Mouse (Mus musculus): ENCODE results near the gene Entpd2. TPM values are rescaled to one million over a fixed set of nuclear protein-coding genes. Genes with fewer than 3 reads are reported as not detected.

The Entpd2 gene
- polyA plus RNA-seq, 1 experiment from 2014 or later = 12.1 TPM

DNA sequence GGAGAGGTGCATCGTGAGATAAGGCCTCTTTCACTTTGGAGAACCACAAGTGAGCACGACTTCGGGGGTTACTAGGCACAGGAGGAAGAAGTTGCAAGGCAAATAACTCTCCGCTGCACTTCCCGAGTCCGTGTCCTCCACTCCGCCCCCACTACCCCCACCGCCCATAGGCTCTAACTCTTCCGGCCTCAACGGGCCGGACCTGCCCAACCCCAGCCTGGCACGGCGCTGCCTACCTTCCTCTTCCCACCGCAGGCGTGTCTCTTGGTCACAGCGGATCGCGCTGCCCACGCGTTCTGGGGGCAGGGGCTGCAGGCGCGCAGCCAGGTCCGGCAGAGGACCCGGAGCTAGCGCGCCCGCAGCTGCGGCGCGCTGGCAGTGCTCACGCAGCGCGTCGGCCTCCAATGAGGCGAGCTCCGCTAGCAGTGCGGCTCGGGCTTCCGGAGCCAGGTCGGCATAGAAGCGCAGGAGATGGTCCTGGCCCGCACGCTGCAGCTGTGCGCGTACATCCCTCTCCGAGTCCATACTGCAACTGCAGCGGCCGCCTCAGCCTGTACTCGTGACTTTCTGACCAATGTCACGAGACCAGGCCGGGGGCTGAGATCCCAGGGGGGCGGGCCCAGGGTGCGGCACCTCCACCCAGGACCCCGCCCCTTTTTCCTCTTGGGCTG, 30.4 kb upstream of the Entpd2 start, which contains the start of gene Uap1l1:
Uap1l1 (minus strand) TSS at position 592 of the 671 bp plus-strand sequence.
- under 1% methylated on average over 54 of the region's 54 CpGs for WGBS
- peak within 1 kb of the TSS; percentile 75 for H3K27ac ChIP-seq
- peak; percentile 85 for ATAC-seq
- H3K9me3 ChIP-seq = no peaks in the 10 kb centered on the region
- no peaks in the 10 kb centered on the region for H3K27me3 ChIP-seq (replicated peaks)
- peak within 1 kb of the TSS; percentile 95 for H3K4me2 ChIP-seq (replicated peaks)
- H3K4me1 ChIP-seq (replicated peaks) = peaks cover 13% of the 10 kb centered on the region
- no peaks in the 10 kb centered on the region for H3K36me3 ChIP-seq
- peak within 1 kb of the TSS; percentile 68 for H3K4me3 ChIP-seq (replicated peaks)
- peak within 1 kb of the TSS; percentile 70 for H3K9ac ChIP-seq

DNA sequence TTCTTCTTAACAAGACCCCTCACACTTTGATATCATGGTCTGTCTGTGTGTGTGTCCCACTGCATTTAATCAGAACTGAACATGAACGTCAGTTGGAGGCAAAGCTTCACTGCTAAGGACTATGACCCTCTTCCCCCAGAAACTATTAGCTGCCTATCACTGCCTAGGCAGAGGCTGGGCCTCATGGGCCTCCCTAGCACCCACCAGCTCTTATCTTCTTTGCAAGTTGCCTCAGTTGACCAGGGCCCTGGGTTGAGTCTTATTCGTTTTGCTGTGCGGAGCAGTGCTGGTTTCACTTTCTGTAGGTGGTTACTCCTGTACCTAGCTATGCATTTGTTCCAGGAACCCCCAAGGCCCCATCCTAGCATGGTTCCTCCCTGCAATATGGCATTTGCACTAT, 25.7 kb upstream of the Entpd2 start:
- Histone ChIP-seq H3K27me3 (replicated peaks) (no peaks in the 10 kb centered on the region), H3K9me3 (no peaks in the 10 kb centered on the region), H3K36me3 (no peaks in the 10 kb centered on the region), H3K4me3 (replicated peaks) (no peak overlapping the region), H3K27ac (no peak overlapping the region), H3K9ac (no peak overlapping the region), H3K4me2 (replicated peaks) (0 out of 2 replicates have a peak overlapping the region, but pooled peaks have one; percentile 14), H3K4me1 (replicated peaks) (peaks cover 30% of the 10 kb centered on the region)
- ATAC-seq = no peak
- 65% methylated on average over 3 of the region's 3 CpGs for WGBS

DNA sequence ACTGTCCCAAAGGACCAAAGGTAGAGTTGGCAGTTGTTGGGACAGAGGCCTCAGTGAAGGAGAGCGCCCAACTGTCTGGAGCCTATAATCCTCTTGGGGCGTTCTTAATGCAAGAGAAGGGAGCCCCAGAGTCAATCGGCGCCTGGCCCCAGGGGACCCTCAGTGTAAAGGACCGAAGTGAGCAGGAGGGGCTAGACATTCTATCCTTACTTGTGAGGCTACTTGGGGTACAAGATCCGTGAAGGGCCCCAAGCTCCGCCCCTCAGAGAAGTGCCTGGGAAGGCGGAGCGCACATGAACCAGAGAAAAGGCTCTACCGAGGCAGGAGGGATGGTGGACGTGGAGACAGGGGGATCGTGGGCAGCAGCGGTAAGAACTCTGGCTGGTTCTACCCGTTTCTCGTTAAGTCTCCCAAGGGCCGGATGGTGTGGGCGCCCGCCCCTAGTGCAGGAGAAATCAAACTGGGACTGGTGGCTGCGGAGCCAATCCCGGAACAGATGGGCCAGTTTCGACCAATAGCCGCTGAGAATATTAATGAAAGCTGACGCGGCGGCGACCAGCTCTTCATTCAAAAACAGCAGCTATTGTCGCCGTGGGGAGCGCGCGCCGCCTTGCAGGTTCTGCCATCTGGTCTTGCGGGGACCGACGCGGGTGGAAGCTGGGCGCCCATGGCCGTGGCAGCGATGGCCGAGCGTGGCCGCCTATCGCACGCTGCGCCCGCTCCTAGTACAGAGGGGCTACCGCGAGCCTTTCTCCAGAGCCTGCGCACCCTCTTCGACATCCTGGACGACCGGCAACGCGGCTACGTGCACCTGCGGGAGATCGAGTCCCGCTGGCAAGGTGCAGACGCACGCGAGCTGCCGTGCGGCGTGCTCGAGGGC, 23.7 kb upstream of the Entpd2 start, which contains the start of gene Sapcd2:
Sapcd2 (plus strand) TSS at position 558 of the 880 bp plus-strand sequence.
- H3K36me3 ChIP-seq = no peaks in the 10 kb centered on the region
- H3K9me3 ChIP-seq = no peaks in the 10 kb centered on the region
- peak within 1 kb of the TSS; percentile 96 for H3K4me2 ChIP-seq (replicated peaks)
- ATAC-seq = peak; percentile 91
- under 1% methylated on average over 65 of the region's 65 CpGs for whole genome bisulfite sequencing
- peak within 1 kb of the TSS; percentile 89 for H3K27ac ChIP-seq
- peaks cover 30% of the 10 kb centered on the region for H3K4me1 ChIP-seq (replicated peaks)
- no peaks in the 10 kb centered on the region for H3K27me3 ChIP-seq (replicated peaks)
- H3K4me3 ChIP-seq (replicated peaks) = peak within 1 kb of the TSS; percentile 80
- H3K9ac ChIP-seq = peak within 1 kb of the TSS; percentile 73

- no peaks in the 10 kb centered on the region for H3K27me3 ChIP-seq (replicated peaks)
- H3K36me3 ChIP-seq = peaks cover 6% of the 10 kb centered on the region
- no peaks in the 10 kb centered on the region for H3K9me3 ChIP-seq
- peak overlapping the region; percentile 73 for H3K9ac ChIP-seq
- H3K4me1 ChIP-seq (replicated peaks) = peaks cover 30% of the 10 kb centered on the region
- WGBS = 3% methylated on average over 42 of the region's 42 CpGs
- H3K4me2 ChIP-seq (replicated peaks) = peak overlapping the region; percentile 96
- H3K27ac ChIP-seq = peak overlapping the region; percentile 78
- H3K4me3 ChIP-seq (replicated peaks) = peak overlapping the region; percentile 80
- peak; percentile 26 for ATAC-seq
Measured at GRCm38 (mm10) chr2:25372644-25373391, 22.9 kb upstream of the Entpd2 start.

GRCm38 (mm10) chr2:25373431-25373830, 22.2 kb upstream of the Entpd2 start:
- Histone ChIP-seq H3K9ac (peak overlapping the region; percentile 73), H3K9me3 (no peaks in the 10 kb centered on the region), H3K4me2 (replicated peaks) (peak overlapping the region; percentile 96), H3K4me3 (replicated peaks) (peak overlapping the region; percentile 80), H3K4me1 (replicated peaks) (peaks cover 30% of the 10 kb centered on the region), H3K36me3 (peaks cover 11% of the 10 kb centered on the region), H3K27ac (no peak overlapping the region), H3K27me3 (replicated peaks) (no peaks in the 10 kb centered on the region)
- ATAC-seq = no peak
- WGBS = 50% methylated on average over 2 of the region's 2 CpGs

DNA sequence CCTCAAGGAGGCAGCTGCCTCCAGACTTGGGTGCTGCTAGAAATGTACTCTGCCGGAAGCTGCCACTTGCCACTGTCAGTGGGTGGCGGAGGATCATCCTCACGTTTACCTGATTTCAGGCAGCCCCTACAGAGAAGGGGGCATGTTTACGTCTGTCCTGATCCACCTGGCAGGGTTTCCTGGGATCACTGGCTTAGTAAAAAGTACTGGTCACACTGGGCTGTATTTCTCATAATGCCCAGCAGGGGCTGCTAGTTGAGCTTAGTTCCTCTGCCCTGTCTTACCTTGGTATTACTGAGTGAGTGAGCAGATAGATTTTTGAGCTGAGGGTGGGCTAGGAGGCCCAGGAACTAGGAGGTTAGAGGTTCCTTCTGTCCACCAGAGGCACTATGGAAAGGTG, 19.1 kb upstream of the Entpd2 start:
- Histone ChIP-seq H3K4me1 (replicated peaks) (peaks cover 26% of the 10 kb centered on the region), H3K27ac (no peak overlapping the region), H3K4me2 (replicated peaks) (no peak overlapping the region), H3K27me3 (replicated peaks) (no peaks in the 10 kb centered on the region), H3K9me3 (no peaks in the 10 kb centered on the region), H3K9ac (no peak overlapping the region), H3K4me3 (replicated peaks) (no peak overlapping the region), H3K36me3 (peaks cover 11% of the 10 kb centered on the region)
- WGBS = 54% methylated on average over 4 of the region's 4 CpGs
- no peak for ATAC-seq

DNA sequence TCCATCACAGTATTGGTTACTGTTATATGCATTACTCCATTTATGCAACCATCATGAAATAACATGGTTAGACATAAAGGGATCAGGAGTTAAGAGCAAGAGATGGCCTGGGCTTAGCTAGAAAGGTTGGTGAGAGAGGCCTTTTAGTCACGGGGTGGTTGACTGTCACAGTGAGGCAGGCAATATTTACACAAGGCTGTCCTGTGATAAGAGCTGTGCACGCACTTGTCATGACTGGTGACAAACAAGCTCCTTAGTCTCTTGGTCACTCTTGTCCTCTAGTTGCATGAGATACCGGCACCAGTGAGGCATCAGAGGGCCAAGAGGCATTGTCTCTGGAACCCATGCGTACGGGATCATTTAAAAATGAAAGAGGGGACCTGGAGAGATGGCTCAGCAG, 11.2 kb upstream of the Entpd2 start:
- Histone ChIP-seq H3K9me3 (no peaks in the 10 kb centered on the region), H3K4me1 (replicated peaks) (no peaks in the 10 kb centered on the region), H3K4me2 (replicated peaks) (no peak overlapping the region), H3K36me3 (no peaks in the 10 kb centered on the region), H3K27me3 (replicated peaks) (no peaks in the 10 kb centered on the region), H3K4me3 (replicated peaks) (no peak overlapping the region), H3K9ac (no peak overlapping the region), H3K27ac (no peak overlapping the region)
- 59% methylated on average over 5 of the region's 5 CpGs for WGBS
- ATAC-seq = peak; percentile 41; the same call in 1 of the 2 replicates

DNA sequence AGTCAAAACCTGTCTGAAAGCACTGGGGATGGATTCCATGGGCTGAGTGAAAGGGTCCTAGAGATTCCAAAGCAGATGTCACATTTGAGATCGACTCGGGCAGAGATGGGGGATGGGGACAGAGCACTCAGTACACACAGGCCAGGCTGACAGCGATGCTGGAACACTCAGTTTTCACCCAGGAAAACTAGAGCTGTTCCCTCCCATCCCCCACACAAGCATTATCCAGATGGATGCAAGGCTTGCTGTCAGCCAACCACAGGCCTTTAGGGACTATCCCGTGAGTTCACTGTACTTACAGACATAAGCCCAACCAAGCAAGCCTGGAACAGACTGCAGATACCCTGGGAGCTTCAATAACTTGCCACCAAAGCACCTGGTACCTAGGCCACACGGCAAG, 4.4 kb upstream of the Entpd2 start:
- H3K4me1 ChIP-seq (replicated peaks) = peaks cover 16% of the 10 kb centered on the region
- no peak overlapping the region for H3K27ac ChIP-seq
- no peak overlapping the region for H3K9ac ChIP-seq
- no peak overlapping the region for H3K4me2 ChIP-seq (replicated peaks)
- no peak overlapping the region for H3K4me3 ChIP-seq (replicated peaks)
- no peak for ATAC-seq
- WGBS = 64% methylated on average over 5 of the region's 5 CpGs
- H3K9me3 ChIP-seq = no peaks in the 10 kb centered on the region
- H3K27me3 ChIP-seq (replicated peaks) = peaks cover 6% of the 10 kb centered on the region
- H3K36me3 ChIP-seq = no peaks in the 10 kb centered on the region

DNA sequence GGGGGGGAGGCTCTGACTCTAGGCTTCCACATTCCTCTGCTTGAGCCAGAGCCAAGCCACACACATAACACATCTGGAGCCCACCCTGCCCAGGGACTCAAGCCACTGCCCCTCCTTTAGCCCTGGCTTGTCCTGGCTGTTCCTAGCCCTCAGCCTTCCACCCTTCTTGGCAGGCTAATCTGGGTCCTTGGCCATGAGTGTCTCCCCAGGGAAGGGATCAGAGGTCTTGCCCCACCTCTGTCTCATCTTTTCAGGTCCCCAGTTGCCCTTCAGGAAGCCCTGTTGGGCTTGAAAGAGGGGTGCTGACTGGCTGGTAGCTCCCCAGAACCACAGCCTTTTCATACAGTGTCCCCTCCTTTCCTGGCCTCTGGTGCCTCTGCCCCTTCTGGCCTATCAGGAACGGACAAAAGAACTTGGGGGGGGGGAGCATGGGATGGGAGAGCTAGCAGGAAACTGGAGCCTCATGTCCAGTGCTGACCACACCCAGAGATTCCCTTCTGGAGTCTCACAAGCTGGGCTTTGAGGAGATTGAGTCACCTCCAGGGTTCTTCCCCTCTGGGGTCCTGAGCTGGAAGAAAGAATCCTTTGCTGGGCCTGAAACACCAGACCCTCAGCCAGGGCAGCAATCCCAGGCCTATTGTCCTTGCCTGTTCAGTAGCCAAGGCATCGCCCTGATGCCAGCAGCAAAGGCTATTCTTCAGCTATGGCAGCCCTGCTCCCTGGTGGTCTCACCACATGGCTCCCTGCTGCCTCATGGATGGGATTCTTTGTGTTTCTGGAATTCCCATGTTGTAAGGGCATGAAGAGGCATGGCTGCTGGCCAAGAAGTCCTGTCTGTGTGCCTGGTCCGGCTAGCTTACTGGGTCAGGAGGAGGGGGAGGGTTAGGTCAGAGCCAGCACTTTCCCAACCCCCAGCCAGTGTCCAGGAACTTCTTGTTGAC, 1.1 kb upstream of the Entpd2 start:
- Histone ChIP-seq H3K9ac (peak overlapping the region; percentile 17; the same call in 1 of the 2 replicates), H3K36me3 (no peaks in the 10 kb centered on the region), H3K4me3 (replicated peaks) (no peak overlapping the region), H3K4me1 (replicated peaks) (peaks cover 16% of the 10 kb centered on the region), H3K9me3 (no peaks in the 10 kb centered on the region), H3K4me2 (replicated peaks) (no peak overlapping the region), H3K27me3 (replicated peaks) (peaks cover 35% of the 10 kb centered on the region), H3K27ac (0 out of 2 replicates have a peak overlapping the region, but pooled peaks have one; percentile 10)
- WGBS = 38% methylated on average over 3 of the region's 3 CpGs
- ATAC-seq = no peak

DNA sequence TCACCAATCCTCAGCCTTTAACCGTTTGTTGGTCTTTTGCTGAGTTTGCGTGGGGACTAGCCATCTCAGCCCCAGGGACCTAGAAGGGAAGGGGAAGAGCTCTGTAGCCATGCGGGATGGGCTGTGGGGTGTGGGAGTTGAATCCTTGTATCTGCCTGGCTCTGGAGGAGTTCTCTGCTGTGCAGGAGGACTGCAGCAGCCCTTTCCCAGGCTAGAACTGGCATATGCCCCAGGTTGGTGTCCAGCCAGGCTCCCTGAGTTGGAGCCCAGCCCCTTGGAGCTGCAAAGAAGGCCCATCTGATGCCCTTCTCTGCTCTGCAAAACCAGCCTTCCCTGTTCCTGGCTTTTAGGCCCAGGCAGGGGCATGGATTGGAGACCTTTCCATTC, 916 bp downstream of the Entpd2 start:
- H3K4me1 ChIP-seq (replicated peaks) = peaks cover 16% of the 10 kb centered on the region
- no peaks in the 10 kb centered on the region for H3K36me3 ChIP-seq
- H3K9me3 ChIP-seq = no peaks in the 10 kb centered on the region
- H3K27ac ChIP-seq = no peak overlapping the region
- no peak for ATAC-seq
- H3K9ac ChIP-seq = no peak overlapping the region
- 35% methylated on average over 3 of the region's 3 CpGs for WGBS
- H3K4me2 ChIP-seq (replicated peaks) = peak overlapping the region; percentile 94
- H3K4me3 ChIP-seq (replicated peaks) = peak overlapping the region; percentile 51
- H3K27me3 ChIP-seq (replicated peaks) = peaks cover 55% of the 10 kb centered on the region

GRCm38 (mm10) chr2:25397010-25397409, 1.3 kb downstream of the Entpd2 start:
- H3K4me2 ChIP-seq (replicated peaks) = no peak overlapping the region

More at GRCm38 (mm10) chr2:25397010-25397409, 1.3 kb downstream of the Entpd2 start:
- Histone ChIP-seq H3K27ac (no peak overlapping the region), H3K27me3 (replicated peaks) (peaks cover 58% of the 10 kb centered on the region), H3K9me3 (no peaks in the 10 kb centered on the region), H3K4me3 (replicated peaks) (no peak overlapping the region), H3K4me1 (replicated peaks) (peaks cover 16% of the 10 kb centered on the region), H3K9ac (no peak overlapping the region), H3K36me3 (no peaks in the 10 kb centered on the region)
- 60% methylated on average over 1 of the region's 1 CpGs for WGBS
- ATAC-seq = no peak
